Mouse (Mus musculus): ENCODE results near the gene Syde2. TPM values are rescaled to one million over a fixed set of nuclear protein-coding genes. Genes with fewer than 3 reads are reported as not detected.
"Not testable (repeated sequence)": the region's sequence is repeated elsewhere in the genome, so short reads cannot be mapped to it uniquely, and the experiment has no call there.

Gene Syde2
- polyA plus RNA-seq, 1 experiment, result 2.6 TPM

DNA sequence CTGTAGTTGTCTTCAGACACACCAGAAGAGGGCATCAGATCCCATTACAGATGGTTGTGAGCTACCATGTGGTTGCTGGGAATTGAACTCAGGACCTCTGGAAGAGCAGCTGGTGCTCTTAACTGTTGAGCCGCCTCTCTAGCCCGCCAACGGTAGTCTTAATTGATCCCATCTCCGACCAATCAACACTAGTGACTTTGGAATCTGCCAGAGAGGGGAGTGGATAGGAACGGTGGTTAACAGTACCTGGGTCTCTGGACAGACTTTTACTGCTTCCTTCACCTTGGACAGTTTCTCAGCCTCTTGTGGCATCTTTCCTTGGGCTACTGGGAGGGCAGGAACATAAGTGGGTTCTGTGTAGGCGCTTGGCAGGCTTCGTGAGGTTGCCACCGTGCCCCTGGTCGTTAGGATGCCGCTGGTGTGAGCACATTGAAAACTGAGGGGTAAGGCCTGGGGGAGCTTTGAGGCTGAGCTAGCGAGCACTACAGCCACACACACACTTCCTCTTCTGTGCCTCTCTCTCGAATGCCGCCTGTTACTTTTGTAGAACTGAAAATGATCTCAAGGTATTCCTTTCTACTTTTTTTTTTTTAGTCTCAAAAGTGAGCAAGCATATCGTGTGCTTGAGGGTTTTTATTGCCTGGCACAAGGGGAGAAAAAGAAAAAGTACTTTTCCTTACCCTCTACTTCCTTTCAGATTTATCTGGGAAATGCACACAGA, 6.0 kb downstream of the Syde2 start:
- no peak overlapping the region for H3K4me3 ChIP-seq (ENCODE audit: insufficient read depth, poor library complexity, severe bottlenecking)
- no peaks in the 10 kb centered on the region for H3K79me2 ChIP-seq (ENCODE audit: control insufficient read depth, insufficient read depth)
- no peak overlapping the region for H3ac ChIP-seq (ENCODE audit: control insufficient read depth, insufficient read length, low read depth)
- H3K79me3 ChIP-seq (ENCODE audit: low read depth), result no peaks in the 10 kb centered on the region
- H3K27me3 ChIP-seq (ENCODE audit: control insufficient read depth, insufficient read depth, insufficient read length), result no peaks in the 10 kb centered on the region
- no peak for TF ChIP-seq MAX (IDR thresholded peaks at IDR 0.05)
- no peak for TF ChIP-seq MYOG (IDR thresholded peaks at IDR 0.05; ENCODE audit: control insufficient read depth, extremely low read depth, insufficient read length)
- no peak for TF ChIP-seq USF1 (IDR thresholded peaks at IDR 0.05; ENCODE audit: low read depth)
- no peak for TF ChIP-seq FOSL1 (IDR thresholded peaks at IDR 0.05; ENCODE audit: insufficient read depth, low read length, poor library complexity, severe bottlenecking)
- TF ChIP-seq CEBPB (IDR thresholded peaks at IDR 0.05; ENCODE audit: low read depth), result no peak
- no peak for TF ChIP-seq MYOD1 (IDR thresholded peaks at IDR 0.05; ENCODE audit: control insufficient read depth, insufficient read length, low read depth)
- no peak for TF ChIP-seq CTCF (IDR thresholded peaks at IDR 0.05; ENCODE audit: control insufficient read depth, insufficient read depth, insufficient read length)
- H3K36me3 ChIP-seq (ENCODE audit: control insufficient read depth, insufficient read depth), result no peaks in the 10 kb centered on the region

DNA sequence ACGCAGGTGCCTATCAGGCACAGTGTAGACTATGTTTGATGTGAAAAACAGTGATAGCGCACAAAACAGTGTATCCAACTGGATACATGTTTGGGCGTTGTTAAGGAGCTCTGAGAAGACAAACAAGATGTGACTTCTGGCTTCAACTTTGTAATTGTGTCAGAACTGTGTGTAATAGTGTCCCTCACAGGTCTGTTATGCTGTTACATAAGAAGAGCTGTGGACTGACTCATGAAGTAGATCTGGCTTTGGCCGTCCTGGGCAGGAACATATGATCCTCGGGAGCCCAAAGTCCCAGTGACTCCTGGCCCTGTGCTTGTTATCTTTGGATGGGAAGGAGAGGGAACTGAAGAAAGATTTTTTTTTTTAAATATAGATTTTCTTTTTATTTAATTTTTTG, 7.8 kb downstream of the Syde2 start:
- no peak overlapping the region for H3ac ChIP-seq (ENCODE audit: control insufficient read depth, insufficient read length, low read depth)
- no peak overlapping the region for H3K4me3 ChIP-seq (ENCODE audit: insufficient read depth, poor library complexity, severe bottlenecking)
- no peaks in the 10 kb centered on the region for H3K36me3 ChIP-seq (ENCODE audit: control insufficient read depth, insufficient read depth)
- H3K79me3 ChIP-seq (ENCODE audit: low read depth), result no peaks in the 10 kb centered on the region
- no peaks in the 10 kb centered on the region for H3K79me2 ChIP-seq (ENCODE audit: control insufficient read depth, insufficient read depth)
- TF ChIP-seq CEBPB (IDR thresholded peaks at IDR 0.05; ENCODE audit: low read depth) (no peak), MAX (IDR thresholded peaks at IDR 0.05) (no peak), MYOD1 (IDR thresholded peaks at IDR 0.05; ENCODE audit: control insufficient read depth, insufficient read length, low read depth) (no peak), FOSL1 (IDR thresholded peaks at IDR 0.05; ENCODE audit: insufficient read depth, low read length, poor library complexity, severe bottlenecking) (no peak), MYOG (IDR thresholded peaks at IDR 0.05; ENCODE audit: control insufficient read depth, extremely low read depth, insufficient read length) (no peak), USF1 (IDR thresholded peaks at IDR 0.05; ENCODE audit: low read depth) (no peak), CTCF (IDR thresholded peaks at IDR 0.05; ENCODE audit: control insufficient read depth, insufficient read depth, insufficient read length) (no peak)
- no peaks in the 10 kb centered on the region for H3K27me3 ChIP-seq (ENCODE audit: control insufficient read depth, insufficient read depth, insufficient read length)

- not testable (repeated sequence) for H3K79me2 ChIP-seq (ENCODE audit: control insufficient read depth, insufficient read depth); H3K4me3 ChIP-seq (ENCODE audit: insufficient read depth, poor library complexity, severe bottlenecking); H3K27me3 ChIP-seq (ENCODE audit: control insufficient read depth, insufficient read depth, insufficient read length)
These were observed 8.9 kb downstream of the Syde2 start for GRCm38 (mm10) chr3:145996539-145996938.

GRCm38 (mm10) chr3:146004347-146005051, 16.8 kb downstream of the Syde2 start:
- no peaks in the 10 kb centered on the region for H3K36me3 ChIP-seq (ENCODE audit: control insufficient read depth, insufficient read depth)
- no peaks in the 10 kb centered on the region for H3K79me3 ChIP-seq (ENCODE audit: low read depth)
- H3K27me3 ChIP-seq (ENCODE audit: control insufficient read depth, insufficient read depth, insufficient read length), result no peaks in the 10 kb centered on the region
- no peak overlapping the region for H3ac ChIP-seq (ENCODE audit: control insufficient read depth, insufficient read length, low read depth)
- H3K79me2 ChIP-seq (ENCODE audit: control insufficient read depth, insufficient read depth), result no peaks in the 10 kb centered on the region
- TF ChIP-seq MYOD1 (IDR thresholded peaks at IDR 0.05; ENCODE audit: control insufficient read depth, insufficient read length, low read depth) (no peak), CTCF (IDR thresholded peaks at IDR 0.05; ENCODE audit: control insufficient read depth, insufficient read depth, insufficient read length) (no peak), FOSL1 (IDR thresholded peaks at IDR 0.05; ENCODE audit: insufficient read depth, low read length, poor library complexity, severe bottlenecking) (no peak), MAX (IDR thresholded peaks at IDR 0.05) (no peak), CEBPB (IDR thresholded peaks at IDR 0.05; ENCODE audit: low read depth) (no peak), MYOG (IDR thresholded peaks at IDR 0.05; ENCODE audit: control insufficient read depth, extremely low read depth, insufficient read length) (no peak), USF1 (IDR thresholded peaks at IDR 0.05; ENCODE audit: low read depth) (no peak)
- H3K4me3 ChIP-seq (ENCODE audit: insufficient read depth, poor library complexity, severe bottlenecking), result no peak overlapping the region

More at GRCm38 (mm10) chr3:145996539-145996938, 8.9 kb downstream of the Syde2 start:
- not testable (repeated sequence) for H3K79me3 ChIP-seq (ENCODE audit: low read depth); H3ac ChIP-seq (ENCODE audit: control insufficient read depth, insufficient read length, low read depth); H3K36me3 ChIP-seq (ENCODE audit: control insufficient read depth, insufficient read depth)

- H3K27me3 ChIP-seq (ENCODE audit: control insufficient read depth, insufficient read depth, insufficient read length), result no peaks in the 10 kb centered on the region
- TF ChIP-seq MAX (IDR thresholded peaks at IDR 0.05) (no peak), MYOD1 (IDR thresholded peaks at IDR 0.05; ENCODE audit: control insufficient read depth, insufficient read length, low read depth) (no peak), USF1 (IDR thresholded peaks at IDR 0.05; ENCODE audit: low read depth) (no peak), CTCF (IDR thresholded peaks at IDR 0.05; ENCODE audit: control insufficient read depth, insufficient read depth, insufficient read length) (no peak), CEBPB (IDR thresholded peaks at IDR 0.05; ENCODE audit: low read depth) (no peak), MYOG (IDR thresholded peaks at IDR 0.05; ENCODE audit: control insufficient read depth, extremely low read depth, insufficient read length) (no peak)
- no peak overlapping the region for H3K4me3 ChIP-seq (ENCODE audit: insufficient read depth, poor library complexity, severe bottlenecking)
- H3K79me3 ChIP-seq (ENCODE audit: low read depth), result no peaks in the 10 kb centered on the region
- no peaks in the 10 kb centered on the region for H3K36me3 ChIP-seq (ENCODE audit: control insufficient read depth, insufficient read depth)
- no peaks in the 10 kb centered on the region for H3K79me2 ChIP-seq (ENCODE audit: control insufficient read depth, insufficient read depth)
- no peak overlapping the region for H3ac ChIP-seq (ENCODE audit: control insufficient read depth, insufficient read length, low read depth)
These were observed 20.2 kb downstream of the Syde2 start for GRCm38 (mm10) chr3:146007872-146008271.
